Mouse (Mus musculus) kidney, postnatal 4 days (tissue): ENCODE data around the gene Prdx2.

Source experiments
- DNase-seq, 2 experiments: peaks; one replicate each; pipeline ENCODE4 v3.0.0; 2021; ENCODE audit warnings: mixed read lengths in 2 of 2

Gene Prdx2

GRCm38 (mm10) chr8:84979599-84980421, 10.4 kb downstream of the Prdx2 start:
- peak; percentile 93 to 96 for DNase-seq

DNA sequence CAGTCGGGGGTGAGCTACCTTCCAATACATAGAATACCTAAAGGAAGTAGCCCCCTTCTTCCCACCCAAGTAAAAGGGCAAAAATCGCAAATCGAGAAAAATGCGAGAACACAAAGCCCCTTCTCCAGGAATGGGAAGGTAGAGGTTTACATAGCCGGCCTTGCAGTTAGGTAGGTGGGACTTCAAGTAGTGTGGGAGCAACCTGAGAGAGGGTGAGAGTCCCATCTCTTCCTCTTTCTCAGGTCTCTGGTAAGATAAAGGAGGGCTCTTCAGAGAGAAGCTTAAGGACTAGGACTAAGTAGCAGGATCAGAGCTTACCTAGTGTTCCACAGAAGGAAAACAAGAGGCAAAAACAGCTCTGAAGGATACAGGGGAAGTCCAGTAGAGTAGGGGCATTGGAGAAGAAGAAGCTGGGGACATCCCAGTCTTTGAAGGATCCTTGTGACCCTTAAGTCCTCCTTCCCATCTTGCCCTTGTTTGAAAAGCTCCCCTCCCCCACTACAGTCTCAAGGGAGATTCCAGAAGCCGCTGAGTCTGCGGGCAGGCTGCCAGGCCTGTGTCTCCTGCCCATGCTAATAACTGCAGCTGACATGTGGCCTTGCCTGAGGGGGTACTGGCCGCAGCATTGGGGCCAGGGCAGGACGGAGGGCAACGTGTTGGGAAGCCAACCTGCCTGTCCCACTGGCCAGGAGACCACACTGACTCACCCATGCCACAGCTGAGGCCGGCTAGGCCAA, 11.4 kb downstream of the Prdx2 start:
- DNase-seq, result peak; percentile 88 to 94

- DNase-seq, result peak; percentile 31 to 54
These were observed 12.5 kb downstream of the Prdx2 start for GRCm38 (mm10) chr8:84981644-84982498.

DNA sequence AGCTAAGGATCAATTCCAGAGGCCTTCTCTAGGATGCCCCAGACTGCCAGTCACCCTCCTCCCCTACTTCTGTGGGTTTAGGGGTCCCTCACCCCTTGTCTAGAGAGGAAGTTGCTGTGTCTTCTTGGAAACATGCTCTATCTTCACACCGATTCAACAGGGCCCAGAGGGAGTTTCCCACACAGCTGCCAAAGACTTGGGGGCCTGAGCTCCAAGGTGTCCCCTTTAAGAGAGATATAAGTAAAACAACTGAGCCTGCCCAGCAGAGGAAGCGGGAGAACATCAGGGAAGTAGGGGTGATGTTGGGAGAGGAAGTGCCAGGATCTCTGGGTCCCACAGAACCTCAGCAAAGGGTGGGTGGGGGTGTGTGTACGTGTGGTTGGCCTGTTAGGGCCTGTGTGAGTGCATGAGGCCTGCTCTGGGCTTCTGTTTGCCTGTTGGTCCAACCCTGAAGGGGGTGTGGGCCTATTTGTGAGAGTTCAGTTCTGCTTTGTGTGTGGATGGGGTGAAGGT, 13.2 kb downstream of the Prdx2 start:
- DNase-seq, result peak in 1 of 2 experiments; percentile 24

- peak; percentile 68 to 77 for DNase-seq
These were observed 15.1 kb downstream of the Prdx2 start for GRCm38 (mm10) chr8:84984294-84985048.

DNA sequence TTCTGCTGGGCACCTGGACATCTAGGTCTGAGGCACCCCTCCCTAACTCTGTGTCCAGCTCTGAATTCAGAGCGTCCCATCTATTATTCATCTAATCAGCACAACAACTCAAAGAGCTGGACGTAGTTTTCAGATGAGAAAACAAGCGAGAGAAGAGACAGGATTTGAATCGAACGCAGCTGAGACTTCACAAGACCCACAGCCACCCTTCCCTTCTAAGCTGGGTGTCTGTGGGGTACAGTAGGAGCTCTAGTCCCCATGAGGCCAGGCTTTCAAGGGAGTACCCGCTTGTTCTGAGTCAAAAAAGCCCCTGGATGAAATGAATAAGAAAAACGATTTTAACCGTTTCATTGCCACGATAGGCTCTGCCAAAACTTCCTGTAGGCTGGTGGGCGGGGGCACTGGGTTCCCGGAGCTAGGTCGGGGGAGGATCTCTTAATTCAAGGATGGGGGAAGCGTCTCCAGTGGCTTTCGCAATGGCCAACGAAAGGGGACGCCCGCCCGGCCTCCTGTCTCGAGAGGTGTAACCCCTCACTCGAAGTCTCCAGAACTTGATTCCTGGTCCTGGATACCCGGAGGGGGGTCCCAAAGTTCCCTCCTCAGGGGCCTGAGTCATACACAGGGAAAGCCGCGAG, 15.8 kb downstream of the Prdx2 start:
- peak; percentile 47 to 69 for DNase-seq

DNA sequence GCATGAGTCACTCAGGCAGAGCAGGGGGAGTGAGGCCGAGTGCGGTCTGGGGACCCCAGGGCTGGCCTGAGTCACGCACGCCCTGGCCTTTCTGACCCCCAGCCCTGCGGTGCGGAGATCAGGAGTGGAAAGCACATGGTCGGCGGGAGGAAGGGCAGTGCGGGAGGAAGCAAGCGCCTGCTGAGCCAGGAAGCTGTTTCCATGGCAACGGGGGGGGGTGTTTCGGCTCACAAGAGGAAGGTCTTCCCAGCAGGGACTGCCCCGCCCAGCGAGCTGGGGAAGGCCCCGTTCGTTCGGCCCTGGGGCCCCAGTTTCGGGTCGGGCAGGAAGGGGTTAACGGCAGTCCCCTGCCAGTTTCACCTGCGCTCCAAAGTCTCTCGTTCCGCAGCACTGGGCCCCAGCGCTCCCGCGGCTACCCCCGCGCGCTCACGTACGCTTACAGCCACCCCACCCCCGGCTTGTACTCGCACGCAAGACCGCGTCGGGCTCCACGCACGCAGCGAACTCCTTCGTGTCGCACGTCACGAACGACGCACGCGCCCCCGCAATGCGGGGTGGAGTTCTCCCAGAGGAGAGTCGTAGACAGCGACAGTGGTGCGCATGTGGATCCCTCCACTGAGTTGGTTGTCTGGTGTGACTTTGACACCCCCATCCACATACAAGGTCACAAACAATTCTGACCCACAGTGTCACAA, 16.4 kb downstream of the Prdx2 start:
- peak; percentile 95 to 97 for DNase-seq

GRCm38 (mm10) chr8:84986379-84986945, 17.1 kb downstream of the Prdx2 start:
- no peak for DNase-seq

GRCm38 (mm10) chr8:84987388-84987787, 18.0 kb downstream of the Prdx2 start:
- DNase-seq, result no peak

GRCm38 (mm10) chr8:84987903-84988302, 18.5 kb downstream of the Prdx2 start:
- DNase-seq, result no peak

DNA sequence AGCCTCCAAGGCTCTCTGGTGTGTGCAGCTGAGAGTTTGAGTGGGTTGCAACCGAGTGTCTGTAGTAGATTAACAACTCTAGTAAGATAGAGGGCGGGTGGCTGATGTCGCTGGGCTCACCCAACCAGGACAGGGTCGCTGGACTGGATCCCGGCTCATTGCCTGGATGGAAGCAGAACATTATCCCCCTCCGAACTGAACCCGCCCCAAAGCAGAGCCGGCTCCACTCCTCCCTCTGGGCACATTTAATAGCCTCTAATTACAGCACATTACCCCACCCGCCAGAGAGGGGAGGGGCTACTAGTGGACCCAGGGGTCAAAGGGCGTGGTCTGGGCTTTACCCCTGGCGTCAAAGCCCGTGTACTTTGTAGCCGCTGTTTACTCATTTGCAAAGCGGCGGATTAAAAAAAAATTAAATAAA, 19.9 kb downstream of the Prdx2 start:
- peak; percentile 74 to 85 for DNase-seq

GRCm38 (mm10) chr8:84989810-84990209, 20.4 kb downstream of the Prdx2 start:
- peak; percentile 97 to 98 for DNase-seq

DNA sequence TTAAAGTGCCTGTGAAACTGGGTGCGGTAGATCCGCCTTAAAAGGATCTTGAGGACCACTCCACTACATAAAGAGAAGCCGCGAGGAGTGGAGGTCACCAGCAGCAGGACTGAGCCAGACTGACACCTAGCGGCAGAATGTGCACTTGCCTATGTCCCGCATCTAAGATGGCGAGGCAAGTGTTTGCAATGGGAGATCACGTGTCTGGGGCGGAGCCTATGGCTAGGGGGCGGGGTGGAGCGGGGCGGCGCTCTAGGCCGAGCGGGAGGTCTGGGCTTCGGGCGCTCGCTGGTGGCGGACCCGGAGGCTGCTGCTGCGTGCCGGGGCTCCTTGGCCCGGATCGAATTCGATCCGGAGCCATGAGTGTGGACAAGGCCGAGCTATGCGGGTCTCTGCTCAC, 21.0 kb downstream of the Prdx2 start, which contains the start of gene Hook2:
Hook2 (plus strand) TSS at position 255 of the 400 bp plus-strand sequence.
- peak; percentile 99 for DNase-seq

- DNase-seq, result peak; percentile 85 to 92
These were observed 21.4 kb downstream of the Prdx2 start for GRCm38 (mm10) chr8:84990836-84991235.

DNA sequence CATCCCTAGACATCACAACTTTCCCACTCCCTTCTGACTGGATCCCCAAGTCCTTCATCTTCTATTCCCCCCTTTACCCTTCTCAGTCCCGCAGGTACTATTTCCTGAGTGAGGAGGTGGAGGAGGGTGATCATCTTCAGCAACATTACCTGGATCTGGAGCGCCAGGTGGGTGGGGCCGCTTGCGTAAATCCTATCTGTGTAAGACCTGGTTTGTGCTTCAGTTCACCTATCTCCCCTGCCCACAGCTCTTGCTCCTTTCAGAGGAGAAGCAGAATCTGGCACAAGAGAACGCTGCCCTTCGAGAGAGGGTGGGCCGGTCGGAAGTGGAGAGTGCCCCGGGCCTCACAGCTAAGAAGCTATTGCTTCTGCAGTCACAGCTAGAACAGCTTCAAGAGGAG, 25.0 kb downstream of the Prdx2 start:
- DNase-seq, result no peak

GRCm38 (mm10) chr8:84995680-84996079, 26.3 kb downstream of the Prdx2 start:
- DNase-seq, result no peak

- DNase-seq, result no peak
These were observed 27.6 kb downstream of the Prdx2 start for GRCm38 (mm10) chr8:84996978-84997377.

DNA sequence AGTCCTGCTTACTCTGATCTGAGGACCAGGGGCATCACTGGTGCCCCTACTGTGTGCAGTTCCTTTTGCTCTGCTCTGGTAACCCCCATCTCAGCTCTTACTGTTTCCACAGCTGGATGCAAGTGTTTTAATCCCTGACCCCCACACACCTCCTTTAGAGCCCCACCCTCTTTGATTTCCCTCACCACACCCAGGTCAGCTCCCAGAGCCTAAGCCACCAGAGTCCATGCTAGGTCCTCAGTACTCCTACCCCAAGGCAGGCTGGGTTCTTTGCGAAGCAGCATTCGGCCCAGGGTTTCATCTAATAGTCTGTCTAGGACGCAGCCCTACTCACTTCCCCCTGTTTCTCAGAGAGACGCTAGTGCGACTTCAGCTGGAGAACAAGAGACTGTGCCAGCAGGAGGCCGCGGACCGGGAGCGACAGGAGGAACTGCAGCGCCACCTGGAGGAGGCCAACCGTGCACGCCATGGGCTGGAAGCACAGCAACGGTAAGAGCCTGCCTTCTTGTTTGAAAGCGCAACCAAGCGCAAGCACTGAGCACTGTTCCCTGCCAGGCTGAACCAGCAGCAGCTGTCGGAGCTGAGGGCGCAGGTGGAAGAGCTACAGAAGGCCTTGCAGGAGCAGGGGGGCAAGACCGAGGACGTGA, 28.4 kb downstream of the Prdx2 start:
- peak; percentile 95 for DNase-seq

DNA sequence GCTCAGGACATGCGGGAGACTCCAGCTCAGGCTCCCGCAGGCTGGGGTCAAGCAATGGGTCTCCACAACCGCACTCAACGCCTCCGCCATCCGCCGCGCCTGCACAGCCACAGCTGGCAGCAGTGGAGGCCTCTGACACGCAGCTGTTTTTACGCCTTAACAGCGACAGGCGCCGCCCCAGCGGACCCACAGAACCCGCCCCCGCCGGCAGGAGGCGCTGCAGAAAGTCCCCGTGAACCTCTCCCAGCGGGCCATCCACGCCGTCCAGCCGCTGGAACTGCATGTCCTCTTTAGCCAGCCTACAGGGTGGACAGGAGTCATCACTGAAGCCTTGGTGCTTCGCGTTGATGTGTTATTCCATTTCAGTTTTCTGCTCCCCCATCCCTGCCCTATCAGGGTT, 38.3 kb downstream of the Prdx2 start:
- DNase-seq, result peak; percentile 65 to 72

- DNase-seq, result peak; percentile 33 to 43
These were observed 41.9 kb downstream of the Prdx2 start for GRCm38 (mm10) chr8:85011242-85011641.
